Mouse (Mus musculus) cortical plate, adult 2 months (tissue): ENCODE results near the gene Relch. TPM values are rescaled to one million over a fixed set of nuclear protein-coding genes. Genes with fewer than 3 reads are reported as not detected.

Experiments
- H3K27ac ChIP-seq: fragments of 200-500 bp; 2 replicates; pipeline ENCODE4 v1.5.1; 2012; ENCODE audit warnings: low read length, control low read depth, inconsistent platforms; ENCODE audit not compliant: insufficient read depth
- H3K4me1 ChIP-seq: fragments of 200-500 bp; 2 replicates; pipeline ENCODE4 v1.6.1; 2011; ENCODE audit warnings: low read length; ENCODE audit not compliant: control insufficient read depth, insufficient read depth
- H3K4me3 ChIP-seq: fragments of 200-500 bp; 2 replicates; pipeline ENCODE4 v1.5.1; 2011; ENCODE audit warnings: mild to moderate bottlenecking, low read length, control low read depth; ENCODE audit not compliant: insufficient read depth
- CTCF ChIP-seq: fragments of 200-500 bp; IDR thresholded peaks from 2 replicates; pipeline ENCODE4 v1.5.1; 2011; ENCODE audit warnings: mild to moderate bottlenecking, control low read depth, low read length; ENCODE audit not compliant: insufficient read depth; ENCODE audit errors: extremely low read depth
- POLR2A ChIP-seq: fragments of 200-500 bp; IDR thresholded peaks from 2 replicates; pipeline ENCODE4 v1.6.1; 2011; ENCODE audit warnings: mild to moderate bottlenecking, low read length, control low read depth; ENCODE audit not compliant: insufficient read depth; ENCODE audit errors: extremely low read depth
- polyA plus RNA-seq: library from polyadenylated mRNA; depleted of rRNA; stranded (reverse); fragments of >200 nt; gene quantifications from 2 replicates; pipeline ENCODE4 v1.2.3, GENCODE M21; 2012

The Relch gene
- polyA plus RNA-seq, 1 experiment = 39.6 TPM

- TF ChIP-seq CTCF = no peak
- TF ChIP-seq POLR2A = no peak
- H3K27ac ChIP-seq = no peak overlapping the region
- H3K4me3 ChIP-seq = no peak overlapping the region
- H3K4me1 ChIP-seq = peaks cover 1% of the 10 kb centered on the region; the same call in 1 of the 2 replicates
Observed at GRCm38 (mm10) chr1:105738334-105738733, 74.7 kb downstream of the Relch start.

GRCm38 (mm10) chr1:105739493-105739892 is 75.8 kb downstream of the Relch start:
- peaks cover 1% of the 10 kb centered on the region; the same call in 1 of the 2 replicates for H3K4me1 ChIP-seq
- H3K4me3 ChIP-seq = no peak overlapping the region
- TF ChIP-seq CTCF (no peak), POLR2A (no peak)
- no peak overlapping the region for H3K27ac ChIP-seq

GRCm38 (mm10) chr1:105742481-105742880 is 78.8 kb downstream of the Relch start:
- TF ChIP-seq CTCF (no peak), POLR2A (no peak)
- H3K27ac ChIP-seq = no peak overlapping the region
- H3K4me3 ChIP-seq = no peak overlapping the region
- peaks cover 1% of the 10 kb centered on the region; the same call in 1 of the 2 replicates for H3K4me1 ChIP-seq

GRCm38 (mm10) chr1:105746444-105746843 is 82.8 kb downstream of the Relch start:
- TF ChIP-seq CTCF (no peak), POLR2A (no peak)
- Histone ChIP-seq H3K4me3 (no peak overlapping the region), H3K4me1 (peaks cover 1% of the 10 kb centered on the region; the same call in 1 of the 2 replicates), H3K27ac (no peak overlapping the region)

GRCm38 (mm10) chr1:105746858-105747596 is 83.4 kb downstream of the Relch start:
- Histone ChIP-seq H3K4me3 (no peak overlapping the region), H3K4me1 (peaks cover 1% of the 10 kb centered on the region; the same call in 1 of the 2 replicates), H3K27ac (no peak overlapping the region)
- no peak for TF ChIP-seq CTCF
- TF ChIP-seq POLR2A = no peak

GRCm38 (mm10) chr1:105748091-105748799 is 84.6 kb downstream of the Relch start:
- H3K27ac ChIP-seq = no peak overlapping the region
- H3K4me3 ChIP-seq = no peak overlapping the region
- no peaks in the 10 kb centered on the region for H3K4me1 ChIP-seq
- TF ChIP-seq CTCF (no peak), POLR2A (no peak)

- H3K4me3 ChIP-seq = no peak overlapping the region
- H3K4me1 ChIP-seq = no peaks in the 10 kb centered on the region
- TF ChIP-seq CTCF (no peak), POLR2A (no peak)
Observed at GRCm38 (mm10) chr1:105752196-105752595, 88.5 kb downstream of the Relch start.

GRCm38 (mm10) chr1:105752944-105753343 is 89.3 kb downstream of the Relch start:
- no peaks in the 10 kb centered on the region for H3K4me1 ChIP-seq
- H3K4me3 ChIP-seq = no peak overlapping the region
- TF ChIP-seq POLR2A (no peak), CTCF (no peak)
- H3K27ac ChIP-seq = no peak overlapping the region

More at GRCm38 (mm10) chr1:105752196-105752595, 88.5 kb downstream of the Relch start:
- no peak overlapping the region for H3K27ac ChIP-seq

- TF ChIP-seq POLR2A (no peak), CTCF (no peak)
- H3K4me1 ChIP-seq = no peaks in the 10 kb centered on the region
- no peak overlapping the region for H3K27ac ChIP-seq
- no peak overlapping the region for H3K4me3 ChIP-seq
Observed at GRCm38 (mm10) chr1:105758798-105759197, 95.1 kb downstream of the Relch start.

GRCm38 (mm10) chr1:105759422-105760165 is 95.9 kb downstream of the Relch start:
- TF ChIP-seq CTCF (no peak), POLR2A (no peak)
- Histone ChIP-seq H3K4me3 (no peak overlapping the region), H3K27ac (no peak overlapping the region), H3K4me1 (no peaks in the 10 kb centered on the region)
